Mouse (Mus musculus) thymus, postnatal 36 days (tissue): ENCODE data around the gene Gsdma3.
A peak's percentile ranks its signal among the peaks of the same experiment; 100 is the strongest.
"Not testable (repeated sequence)": the region's sequence is repeated elsewhere in the genome, so short reads cannot be mapped to it uniquely, and the experiment has no call there.

Source experiments
- DNase-seq, 2 experiments: peaks; one replicate each; pipeline ENCODE4 v3.0.0; 2022; ENCODE audit warnings: mixed read lengths in 2 of 2

The Gsdma3 gene

DNA sequence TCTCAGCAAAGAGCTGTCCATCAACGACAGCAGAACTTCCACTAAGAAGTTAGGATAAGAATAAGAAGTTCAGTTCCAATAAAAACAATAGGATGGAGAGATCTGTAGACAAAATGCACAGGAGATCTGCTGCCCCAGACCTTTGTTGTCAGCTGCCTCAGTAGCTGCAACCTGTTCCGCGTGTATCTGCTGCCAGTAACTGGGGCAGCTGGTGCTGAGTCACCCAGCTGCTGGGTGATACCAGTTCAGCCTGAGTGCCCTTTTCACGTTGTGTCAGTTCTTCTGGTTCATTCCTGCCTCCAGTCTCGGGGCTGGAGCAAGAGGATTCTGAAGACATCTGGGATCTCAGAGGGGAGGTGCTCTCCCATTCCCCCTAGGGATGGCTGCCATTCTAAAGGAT is 45.7 kb downstream of the Gsdma3 start:
- no peak for DNase-seq

DNA sequence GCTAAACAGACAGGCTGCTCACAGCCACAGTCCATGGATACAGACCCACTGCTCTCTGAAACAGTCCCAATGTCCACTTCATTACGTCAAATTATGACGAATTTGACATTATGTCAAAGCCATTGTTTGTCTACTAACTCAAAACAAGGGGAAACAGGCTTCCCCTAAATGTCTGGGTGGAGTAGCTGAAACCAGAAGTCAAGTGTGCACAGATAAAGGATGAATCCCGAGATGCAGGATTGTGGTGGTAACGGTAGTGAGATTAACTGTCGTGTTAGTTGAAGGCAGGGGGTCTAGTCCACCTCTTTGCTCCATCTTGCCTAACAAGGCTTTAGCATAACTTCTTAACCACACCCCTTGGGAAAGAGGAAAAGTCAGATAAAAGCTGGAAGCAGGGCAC is 46.3 kb downstream of the Gsdma3 start:
- no peak for DNase-seq

DNA sequence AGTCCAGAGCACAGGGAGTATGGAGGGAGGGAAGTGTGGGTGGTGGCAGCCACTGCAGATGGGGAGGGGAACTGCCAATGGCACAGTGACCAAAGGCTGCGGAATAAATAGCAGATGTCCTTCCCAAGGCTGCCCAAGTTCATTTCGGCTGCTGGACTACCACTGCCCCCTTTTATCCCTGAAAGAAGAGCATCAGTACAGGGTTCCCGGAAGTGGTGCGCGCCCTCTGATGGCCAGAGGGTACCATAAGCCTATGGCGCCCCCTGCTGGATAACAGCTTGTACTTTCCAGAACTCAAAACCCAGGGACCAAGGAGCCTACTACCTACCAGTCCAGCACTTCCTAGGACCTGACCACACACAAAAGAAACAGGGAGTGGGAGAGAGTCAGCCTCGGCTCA is 47.0 kb downstream of the Gsdma3 start:
- peak; percentile 68 to 72 for DNase-seq

DNA sequence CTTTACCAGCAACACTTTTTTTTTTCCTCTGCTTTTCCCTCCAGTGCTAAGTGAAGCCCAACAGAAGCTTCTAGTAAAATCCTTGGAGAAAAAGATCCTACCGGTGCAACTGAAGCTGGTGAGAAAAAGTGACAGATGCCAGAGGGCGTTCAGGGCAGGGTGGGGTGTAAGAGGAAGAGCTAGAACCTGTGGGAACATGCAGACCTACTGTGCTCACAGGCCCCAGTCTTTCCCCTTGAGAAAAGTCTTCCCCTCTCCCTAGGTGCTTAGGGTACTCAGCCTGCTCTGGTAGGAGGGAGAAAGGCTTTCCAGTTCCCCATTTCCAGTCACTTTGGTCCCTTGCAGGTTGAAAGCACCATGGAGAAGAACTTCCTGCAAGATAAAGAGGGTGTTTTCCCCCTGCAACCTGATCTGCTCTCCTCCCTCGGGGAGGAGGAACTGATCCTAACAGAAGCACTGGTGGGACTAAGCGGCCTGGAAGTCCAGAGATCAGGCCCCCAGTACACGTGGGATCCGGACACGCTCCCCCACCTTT is 49.7 kb downstream of the Gsdma3 start:
- DNase-seq: no peak

DNA sequence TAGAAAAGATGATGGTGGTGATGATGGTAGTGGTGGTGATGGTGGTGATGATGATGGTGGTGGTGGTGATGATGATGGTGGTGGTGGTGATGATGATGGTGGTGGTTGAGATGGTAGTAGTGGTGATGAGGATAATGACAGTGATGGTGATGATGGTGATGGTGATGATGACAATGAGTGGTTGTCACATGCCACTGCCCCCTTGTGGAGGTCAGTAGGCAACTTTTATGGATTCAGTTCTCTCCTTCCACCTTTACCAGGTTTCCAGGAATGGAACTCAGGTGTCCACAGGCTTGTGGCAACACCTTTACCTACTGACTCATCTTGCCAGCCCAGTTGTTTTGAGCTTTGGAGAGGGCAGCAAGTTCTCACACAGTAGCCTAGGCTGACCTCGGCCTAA is 53.9 kb downstream of the Gsdma3 start:
- DNase-seq: no peak

DNA sequence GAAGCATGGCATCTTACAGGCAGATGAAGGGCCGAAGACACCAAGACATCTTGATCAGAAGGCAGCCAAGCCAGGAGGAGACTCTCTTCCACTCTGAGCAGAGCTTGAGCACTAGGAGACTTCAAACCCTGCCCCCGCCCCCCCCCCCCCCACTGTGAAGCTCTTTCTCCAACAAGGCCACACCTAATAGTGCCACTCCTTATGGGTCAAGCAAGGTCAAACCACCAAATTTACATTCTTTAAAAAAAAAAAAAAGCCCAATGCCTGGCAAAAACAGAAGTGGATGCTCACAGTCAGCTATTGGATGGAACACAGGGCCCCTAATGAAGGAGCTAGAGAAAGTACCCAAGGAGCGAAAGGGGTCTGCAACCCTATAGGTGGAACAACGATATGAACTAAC is 54.4 kb downstream of the Gsdma3 start:
- DNase-seq: not testable (repeated sequence)

DNA sequence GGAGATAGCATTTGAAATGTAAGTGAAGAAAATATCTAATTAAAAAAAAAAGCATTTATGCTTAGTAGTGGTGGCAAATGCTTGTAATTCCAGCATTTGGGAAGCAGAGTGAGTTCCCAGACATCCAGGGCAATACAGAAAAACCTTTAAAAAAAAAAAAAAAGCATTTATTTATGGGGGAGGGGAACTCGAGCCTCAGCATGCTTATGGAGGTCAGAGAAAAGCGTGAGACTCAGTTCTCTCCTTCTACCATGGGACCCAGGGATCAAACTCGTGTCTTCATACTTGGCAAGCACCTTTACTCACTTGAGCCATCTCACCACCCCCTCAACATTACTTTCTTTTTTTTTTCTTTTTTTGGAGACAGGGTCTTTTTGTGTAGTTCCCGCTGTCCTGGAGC is 55.0 kb downstream of the Gsdma3 start:
- DNase-seq: no peak

DNA sequence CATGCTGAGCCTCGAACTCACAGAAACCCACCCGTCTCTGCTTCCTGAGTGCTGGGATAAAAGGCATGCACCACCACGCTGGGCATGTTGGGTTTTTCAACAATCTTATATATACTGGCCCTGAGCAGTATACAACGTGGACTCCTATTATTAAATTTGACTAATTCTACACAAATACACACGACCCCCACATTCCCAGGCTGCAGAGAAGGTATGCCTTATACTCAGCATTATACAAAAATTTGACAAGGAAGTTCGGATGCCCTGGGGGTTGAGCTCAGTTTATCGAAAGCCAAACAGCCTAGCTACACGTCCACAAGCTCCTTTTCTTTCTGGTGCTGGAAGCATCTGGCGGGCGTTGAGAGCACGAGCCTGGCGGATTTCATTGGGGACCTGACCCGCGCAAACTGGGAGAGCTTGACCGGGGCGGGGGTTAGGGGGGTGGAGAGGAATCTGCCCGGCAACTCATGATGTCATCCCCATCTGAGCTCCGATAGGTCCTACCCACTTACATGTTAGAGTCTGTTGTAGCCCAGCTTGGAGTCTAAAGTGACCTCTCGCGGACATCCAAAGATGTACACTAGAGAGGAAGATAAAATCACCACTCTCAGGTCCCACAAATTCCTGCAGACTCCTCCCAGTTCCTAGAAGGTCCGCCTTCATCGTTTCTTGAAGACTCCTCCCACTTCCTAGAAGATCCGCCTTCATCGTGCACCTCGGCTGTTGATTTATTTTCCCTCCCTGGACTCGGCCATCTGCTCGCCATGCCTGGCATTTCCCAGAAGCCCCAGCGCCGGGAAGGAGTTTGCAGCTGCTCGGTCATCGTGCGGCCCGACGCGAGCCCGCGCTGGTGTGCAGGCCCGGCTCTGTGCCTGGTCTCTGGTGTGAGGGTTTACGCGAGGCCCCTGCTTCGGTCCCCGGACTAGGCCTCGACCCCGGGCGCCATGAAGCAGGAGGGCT is 55.9 kb downstream of the Gsdma3 start, which contains the start of gene Psmd3:
TSS of gene Psmd3 (plus strand) at position 769 of the 960 bp plus-strand sequence.
- peak; percentile 94 to 98 for DNase-seq

DNA sequence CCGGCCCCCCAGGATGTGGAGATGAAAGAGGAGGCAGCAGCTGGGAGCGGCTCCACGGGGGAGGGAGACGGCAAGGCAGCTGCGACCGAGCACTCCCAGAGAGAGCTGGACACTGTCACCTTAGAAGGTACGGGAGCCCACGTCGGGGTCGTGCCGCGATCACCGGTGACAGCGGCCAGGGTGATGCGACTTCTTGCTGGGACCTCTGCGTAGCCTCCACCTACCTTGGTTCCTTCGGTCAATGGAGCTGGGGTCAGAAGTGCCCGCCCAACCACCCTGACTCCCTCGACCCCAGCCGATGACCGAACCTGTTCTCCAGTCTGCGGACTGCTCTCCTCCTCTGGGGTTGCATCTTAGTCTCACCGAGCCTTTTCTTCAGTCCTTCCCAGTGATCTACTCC is 56.7 kb downstream of the Gsdma3 start:
- DNase-seq: no peak

DNA sequence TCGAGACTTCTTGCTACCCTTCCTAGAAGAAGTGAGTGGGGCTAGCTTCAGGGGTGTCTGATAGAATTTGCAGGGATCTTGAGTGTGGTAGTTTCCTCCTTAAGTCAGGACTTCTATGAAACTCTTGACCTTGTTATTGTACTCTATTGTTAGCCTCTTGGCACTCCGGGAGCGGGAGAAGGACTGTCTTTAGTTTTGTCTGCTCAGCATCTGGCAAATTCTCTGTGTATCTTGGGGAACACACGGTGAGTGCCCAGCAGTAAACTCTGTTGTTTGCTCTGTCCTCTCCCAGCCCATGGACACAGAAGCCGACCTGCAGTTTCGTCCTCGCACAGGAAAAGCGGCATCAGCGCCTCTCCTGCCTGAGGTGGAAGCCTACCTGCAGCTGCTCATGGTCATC is 59.5 kb downstream of the Gsdma3 start:
- no peak for DNase-seq

DNA sequence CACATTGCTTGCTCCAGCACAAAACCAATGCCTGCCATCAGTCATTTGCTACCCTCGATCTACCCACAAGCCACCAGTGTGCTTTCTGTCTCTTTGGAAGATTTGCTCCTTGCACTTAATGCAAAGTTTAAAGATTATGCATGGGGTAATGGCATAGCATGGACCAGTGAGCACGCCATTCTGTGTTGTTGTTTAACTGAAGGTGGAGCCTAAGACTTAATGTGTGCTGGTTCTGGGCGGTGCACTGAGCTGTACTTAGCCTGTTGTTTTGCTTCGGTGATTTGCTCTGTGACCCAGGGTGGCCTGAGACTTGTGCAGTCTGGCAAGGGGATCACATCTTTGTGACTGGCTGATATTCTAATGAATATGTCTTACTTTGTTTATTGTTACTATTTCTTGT is 60.8 kb downstream of the Gsdma3 start:
- no peak for DNase-seq
